Mouse (Mus musculus) C2C12 (cell line): ENCODE results near the gene Tespa1. TPM values are rescaled to one million over a fixed set of nuclear protein-coding genes. Genes with fewer than 3 reads are reported as not detected.
A peak's percentile ranks its signal among the peaks of the same experiment; 100 is the strongest.
"Not testable (repeated sequence)": the region's sequence is repeated elsewhere in the genome, so short reads cannot be mapped to it uniquely, and the experiment has no call there.

Experiments used
- H3K27me3 ChIP-seq: one replicate; pipeline ENCODE4 v1.6.1; 2011; ENCODE audit not compliant: control insufficient read depth, insufficient read depth, insufficient read length
- H3K36me3 ChIP-seq: one replicate; pipeline ENCODE4 v1.6.1; 2011; ENCODE audit not compliant: control insufficient read depth, insufficient read depth
- H3K4me3 ChIP-seq: one replicate; pipeline ENCODE4 v1.5.1; 2011; ENCODE audit warnings: mild to moderate bottlenecking, control low read depth; ENCODE audit not compliant: poor library complexity, insufficient read depth, severe bottlenecking
- H3K79me2 ChIP-seq: one replicate; pipeline ENCODE4 v1.6.1; 2011; ENCODE audit not compliant: control insufficient read depth, insufficient read depth
- H3K79me3 ChIP-seq: one replicate; pipeline ENCODE4 v1.6.1; 2011; ENCODE audit warnings: low read depth, control low read depth
- H3ac ChIP-seq: one replicate; pipeline ENCODE3; 2011; ENCODE audit warnings: low read depth; ENCODE audit not compliant: control insufficient read depth, insufficient read length
- CEBPB ChIP-seq: IDR thresholded peaks from one replicate; pipeline ENCODE4 v1.6.1; 2011; ENCODE audit warnings: low read depth, mild to moderate bottlenecking, control low read depth, moderate library complexity
- CTCF ChIP-seq: IDR thresholded peaks from one replicate; pipeline ENCODE4 v1.5.1; 2011; ENCODE audit not compliant: control insufficient read depth, insufficient read depth, insufficient read length
- FOSL1 ChIP-seq: IDR thresholded peaks from one replicate; pipeline ENCODE4 v1.8.0; 2011; ENCODE audit warnings: mild to moderate bottlenecking, low read length; ENCODE audit not compliant: poor library complexity, insufficient read depth, severe bottlenecking
- MAX ChIP-seq: IDR thresholded peaks from one replicate; pipeline ENCODE4 v1.6.1; 2011; ENCODE audit warnings: mild to moderate bottlenecking, control low read depth
- MYOD1 ChIP-seq: IDR thresholded peaks from one replicate; pipeline ENCODE4 v1.6.1; 2011; ENCODE audit warnings: low read depth; ENCODE audit not compliant: control insufficient read depth, insufficient read length
- MYOG ChIP-seq: IDR thresholded peaks from one replicate; pipeline ENCODE4 v1.6.1; 2011; ENCODE audit not compliant: control insufficient read depth, insufficient read length; ENCODE audit errors: extremely low read depth
- USF1 ChIP-seq: IDR thresholded peaks from one replicate; pipeline ENCODE4 v1.6.1; 2011; ENCODE audit warnings: low read depth, mild to moderate bottlenecking, control low read depth, moderate library complexity
- polyA plus RNA-seq: library from polyadenylated mRNA; unstranded; fragments of >200 nt; fragmentation: generic; extraction: Trizol; gene quantifications from one replicate; pipeline ENCODE4 v1.2.1, GENCODE M21; 2012; ENCODE audit warnings: missing spikeins

Gene Tespa1
- polyA plus RNA-seq, 1 experiment, result not detected

DNA sequence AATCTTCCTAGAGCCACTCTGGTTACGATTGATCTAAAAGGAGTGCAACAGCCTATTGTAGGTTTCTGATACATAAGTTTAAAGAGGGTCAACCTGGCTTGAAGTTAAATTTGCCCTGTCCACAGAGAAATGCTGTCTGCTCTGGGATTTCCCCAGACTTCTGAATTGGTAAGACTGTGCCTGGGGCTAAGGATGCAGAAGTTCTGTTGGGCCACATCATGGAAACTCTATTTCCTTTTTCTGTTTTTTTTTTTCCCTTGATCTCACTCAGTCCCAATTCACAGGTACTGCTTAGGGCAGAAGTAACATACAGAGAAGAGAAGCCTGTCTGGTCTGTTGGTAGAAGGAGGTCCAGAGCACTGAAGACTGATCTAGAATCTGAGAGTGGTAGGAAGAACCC is 8.0 kb downstream of the Tespa1 start:
- H3K4me3 ChIP-seq, result no peak overlapping the region
- H3K27me3 ChIP-seq, result no peaks in the 10 kb centered on the region

DNA sequence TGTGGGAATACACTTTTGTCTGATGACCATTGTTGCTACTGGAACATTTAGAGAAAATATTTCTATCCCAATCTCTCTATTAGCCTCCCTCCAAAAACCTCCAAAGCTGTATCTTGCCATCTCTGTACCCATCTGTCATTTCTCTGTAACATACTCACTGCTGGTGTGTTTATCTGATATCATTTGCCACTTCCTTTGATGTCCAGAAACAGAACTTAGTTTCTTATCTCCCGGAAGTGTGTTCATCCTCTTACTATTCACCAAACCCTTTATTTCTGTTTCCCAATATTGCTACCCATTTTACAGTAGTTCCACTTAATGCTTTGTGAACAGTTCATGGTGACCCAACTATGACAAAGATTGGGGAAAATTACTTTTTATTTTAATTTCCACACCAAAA is 13.7 kb downstream of the Tespa1 start:
- Histone ChIP-seq H3K79me2 (no peaks in the 10 kb centered on the region), H3K79me3 (no peaks in the 10 kb centered on the region), H3K36me3 (no peaks in the 10 kb centered on the region), H3K4me3 (no peak overlapping the region), H3K27me3 (no peaks in the 10 kb centered on the region), H3ac (no peak overlapping the region)
- TF ChIP-seq MAX, result no peak

More for the DNA sequence above, 8.0 kb downstream of the Tespa1 start:
- no peak for TF ChIP-seq CEBPB
- no peak for TF ChIP-seq MYOD1
- H3K36me3 ChIP-seq, result no peaks in the 10 kb centered on the region
- H3ac ChIP-seq, result no peak overlapping the region
- H3K79me3 ChIP-seq, result no peaks in the 10 kb centered on the region
- H3K79me2 ChIP-seq, result no peaks in the 10 kb centered on the region

DNA sequence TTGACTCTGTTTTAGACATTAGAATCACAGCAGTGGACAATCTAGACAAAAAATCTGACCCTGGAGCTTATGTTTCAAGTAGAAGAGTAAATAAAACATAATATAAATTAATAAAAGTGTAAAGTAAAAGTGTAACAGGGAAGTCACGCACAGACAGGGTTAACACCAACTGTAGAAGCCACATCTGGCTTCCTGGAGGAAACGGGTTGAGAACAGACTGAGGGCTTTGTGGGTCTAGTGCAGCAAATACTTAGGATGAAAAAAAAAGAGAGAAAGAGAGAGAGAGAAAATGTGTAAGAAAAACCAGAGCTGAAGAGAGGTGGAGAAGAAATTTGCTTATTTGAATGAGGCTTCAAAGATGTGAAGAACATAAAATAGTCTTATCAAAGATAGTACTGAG is 14.9 kb downstream of the Tespa1 start:
- Histone ChIP-seq H3K79me3 (no peaks in the 10 kb centered on the region), H3K79me2 (no peaks in the 10 kb centered on the region), H3K36me3 (no peaks in the 10 kb centered on the region), H3K4me3 (no peak overlapping the region), H3K27me3 (no peaks in the 10 kb centered on the region), H3ac (no peak overlapping the region)
- TF ChIP-seq CTCF (no peak), MYOG (no peak), USF1 (no peak), FOSL1 (no peak), MAX (no peak), MYOD1 (no peak), CEBPB (no peak)

DNA sequence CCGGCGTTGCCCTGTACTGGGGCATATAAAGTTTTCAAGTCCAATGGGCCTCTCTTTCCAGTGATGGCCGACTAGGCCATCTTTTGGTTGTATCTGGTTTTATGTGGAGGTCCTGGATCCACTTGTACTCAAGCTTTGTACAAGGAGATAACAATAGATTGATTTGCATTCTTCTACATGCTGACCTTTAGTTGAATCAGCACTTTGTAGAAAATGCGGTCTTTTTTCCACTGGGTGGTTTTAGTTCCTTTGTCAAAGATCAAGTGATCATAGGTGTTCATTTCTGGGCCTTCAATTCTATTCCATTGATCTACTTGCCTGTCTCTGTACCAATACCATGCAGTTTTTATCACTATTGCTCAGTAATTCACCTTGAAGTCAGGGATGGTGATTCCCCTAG is 17.4 kb downstream of the Tespa1 start:
- not testable (repeated sequence) for H3K4me3 ChIP-seq, H3K79me3 ChIP-seq, H3ac ChIP-seq, H3K79me2 ChIP-seq, H3K27me3 ChIP-seq, H3K36me3 ChIP-seq

DNA sequence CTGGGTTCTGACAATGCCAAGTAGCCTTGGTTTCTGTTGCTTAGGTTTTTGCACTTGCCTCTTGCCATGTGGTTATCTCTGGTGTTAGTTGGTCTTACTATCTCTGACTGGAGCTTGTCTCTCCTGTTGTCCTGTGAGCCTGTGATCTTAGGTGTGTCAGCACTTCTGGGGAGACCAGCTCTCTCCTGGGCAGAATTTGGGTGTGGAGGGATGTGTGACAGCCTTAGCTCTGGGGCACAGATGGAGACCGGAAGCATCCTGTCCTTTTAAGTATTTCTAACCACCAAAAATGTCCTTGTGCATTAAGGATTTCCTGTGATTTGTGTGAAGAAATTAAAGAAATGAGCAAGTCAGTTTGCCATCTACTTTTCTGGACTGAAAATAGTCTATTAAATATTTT is 21.4 kb downstream of the Tespa1 start:
- H3K36me3 ChIP-seq, result no peaks in the 10 kb centered on the region
- TF ChIP-seq FOSL1 (no peak), MYOD1 (no peak), CEBPB (no peak), CTCF (no peak), MAX (no peak), USF1 (no peak), MYOG (no peak)
- no peaks in the 10 kb centered on the region for H3K79me3 ChIP-seq
- no peaks in the 10 kb centered on the region for H3K79me2 ChIP-seq
- no peak overlapping the region for H3K4me3 ChIP-seq
- H3K27me3 ChIP-seq, result no peaks in the 10 kb centered on the region
- H3ac ChIP-seq, result no peak overlapping the region

DNA sequence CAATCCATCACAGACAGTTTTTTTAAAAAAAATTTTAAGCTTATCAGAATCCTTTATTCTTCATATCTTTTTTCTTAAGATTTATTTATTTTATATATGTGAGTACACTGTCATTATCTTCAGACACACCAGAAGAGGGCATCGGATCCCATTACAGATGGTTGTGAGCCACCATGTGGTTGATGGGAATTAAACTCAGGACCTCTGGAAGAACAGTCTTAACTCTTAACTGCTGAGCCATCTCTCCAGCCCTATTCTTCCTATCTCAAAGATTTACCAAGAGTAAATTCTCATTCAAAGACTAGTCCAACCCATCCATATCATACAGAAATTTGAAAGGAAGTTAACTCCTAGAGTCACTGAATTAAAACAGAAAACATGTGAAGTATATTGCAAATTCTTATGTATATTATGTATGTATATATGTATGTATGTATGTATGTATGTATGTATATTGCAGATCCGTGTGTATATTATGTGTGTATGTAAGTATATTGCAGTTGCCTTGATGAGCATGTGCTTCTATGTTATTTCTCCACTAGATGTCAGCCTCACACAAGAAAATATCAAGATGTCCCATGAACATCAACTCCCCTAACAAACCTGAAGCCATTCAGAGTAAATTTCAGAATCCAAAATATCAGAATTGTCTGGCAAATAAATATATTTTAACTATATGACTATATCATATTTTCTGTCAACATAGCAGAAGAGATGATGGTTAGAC is 40.9 kb downstream of the Tespa1 start:
- TF ChIP-seq MAX, result peak; percentile 83
- no peak for TF ChIP-seq CTCF
- no peaks in the 10 kb centered on the region for H3K27me3 ChIP-seq
- no peaks in the 10 kb centered on the region for H3K79me2 ChIP-seq
- no peak overlapping the region for H3K4me3 ChIP-seq
- no peaks in the 10 kb centered on the region for H3K36me3 ChIP-seq
- H3K79me3 ChIP-seq, result no peaks in the 10 kb centered on the region
- no peak overlapping the region for H3ac ChIP-seq

DNA sequence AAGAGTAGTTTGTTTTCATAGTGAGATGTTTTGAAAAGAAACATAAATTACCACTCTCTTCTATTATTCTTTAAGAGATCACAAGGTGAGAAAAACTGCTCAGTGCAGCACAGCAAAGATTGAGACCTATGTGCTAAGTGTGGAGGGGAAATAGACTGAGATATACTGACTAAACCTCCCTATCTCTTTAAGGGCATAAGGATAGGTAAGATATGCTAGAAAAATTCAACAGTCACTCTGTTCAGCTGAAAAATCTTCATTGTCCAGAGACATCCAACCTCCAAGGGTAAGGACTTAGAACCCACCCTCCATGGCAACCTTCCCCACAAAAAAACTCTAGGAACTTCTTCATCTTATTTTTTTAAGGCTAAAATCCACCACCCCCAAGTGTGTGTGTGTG is 42.1 kb downstream of the Tespa1 start:
- Histone ChIP-seq H3K4me3 (no peak overlapping the region), H3ac (no peak overlapping the region), H3K79me2 (no peaks in the 10 kb centered on the region), H3K36me3 (no peaks in the 10 kb centered on the region), H3K79me3 (no peaks in the 10 kb centered on the region), H3K27me3 (no peaks in the 10 kb centered on the region)
- TF ChIP-seq CTCF, result no peak
- no peak for TF ChIP-seq MAX
- TF ChIP-seq FOSL1, result no peak
